Mouse (Mus musculus) testis, adult 2 months (tissue): ENCODE results near the gene Nudcd3.

ENCODE experiments used
- CTCF ChIP-seq: fragments of 200-500 bp; IDR thresholded peaks from 2 replicates; pipeline ENCODE4 v1.5.1; 2012; ENCODE audit warnings: low read depth, mild to moderate bottlenecking, inconsistent platforms, low read length, moderate library complexity; ENCODE audit not compliant: control insufficient read depth, insufficient read depth, insufficient replicate concordance
- POLR2A ChIP-seq: fragments of 200-500 bp; IDR thresholded peaks from 2 replicates; pipeline ENCODE4 v1.6.1; 2012; ENCODE audit warnings: low read depth, mild to moderate bottlenecking, inconsistent platforms, low read length, moderate library complexity; ENCODE audit not compliant: control insufficient read depth

DNA sequence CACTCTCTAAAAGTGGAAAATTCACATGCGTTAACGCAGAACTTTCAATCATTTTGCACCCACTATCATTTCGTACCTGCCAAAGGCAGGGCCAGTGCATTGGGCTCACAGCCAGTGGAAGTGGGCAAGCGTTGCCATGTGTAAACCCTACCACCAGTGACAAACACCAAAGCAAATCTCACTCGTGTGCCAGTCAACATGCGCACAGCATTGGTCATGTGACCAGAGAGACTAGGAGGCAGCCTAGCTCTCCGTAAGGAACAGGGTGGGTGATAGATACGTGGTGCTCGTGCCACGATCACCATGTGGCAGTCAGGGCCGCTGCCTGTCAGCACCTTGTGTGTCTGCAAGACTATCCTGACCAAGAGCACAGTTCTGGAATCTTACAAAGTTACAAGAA is 137.9 kb downstream of the Nudcd3 start:
- TF ChIP-seq CTCF (no peak), POLR2A (no peak)
